11 mouse cellular contexts compared by ENCODE assay signal in the genomic region with DNA sequence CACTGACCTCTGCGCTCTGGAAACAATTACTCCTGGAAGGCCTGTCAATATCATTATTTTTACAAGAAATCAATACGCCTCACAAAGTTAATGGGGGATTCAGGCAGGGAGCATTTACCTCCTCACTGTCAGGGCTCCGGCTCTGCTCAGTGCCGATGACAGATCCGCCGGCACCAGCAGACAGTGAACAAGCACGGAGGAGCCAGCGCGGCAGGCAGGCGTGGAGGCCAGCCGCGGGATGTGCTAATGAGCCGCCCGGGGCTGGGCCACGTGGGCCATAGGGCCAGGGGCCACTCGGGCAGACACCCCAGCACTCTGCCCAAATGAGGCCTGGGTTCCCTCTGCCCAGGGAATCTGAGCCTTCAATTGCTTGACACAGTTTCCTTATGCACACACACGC. TPM values are rescaled to one million over a fixed set of nuclear protein-coding genes. Genes with fewer than 3 reads are reported as not detected.
DNase-seq lines count a peak whose midpoint lies in the region; ATAC-seq lines count a peak whose summit lies in the region.
"Had no signal": no experiment of that assay in that cellular context is flagged by ENCODE, and none has a peak within 500 bp of the region (broad histone marks: within the 10 kb centered on the region; RNA-seq: fewer than 3 reads in every experiment).

No protein-coding gene starts in this region.

- no peak overlapping the region for H3K4me2 ChIP-seq in kidney, embryonic 16.5 days (replicated peaks; ENCODE audit: low read depth, low read length)
- H3K4me2 ChIP-seq in embryonic facial prominence, embryonic 12.5 days (replicated peaks): peak overlapping the region; percentile 39
- peak overlapping the region; percentile 42 for H3K4me2 ChIP-seq in neural tube, embryonic 14.5 days (ENCODE audit: low read depth, low read length)

- H3K27me3 ChIP-seq in kidney, embryonic 16.5 days (ENCODE audit: insufficient read depth, low read length): peaks cover 9% of the 10 kb centered on the region; the same call in 1 of the 2 replicates
- no peaks in the 10 kb centered on the region for H3K27me3 ChIP-seq in embryonic facial prominence, embryonic 12.5 days
- H3K27me3 ChIP-seq in limb, embryonic 10.5 days (ENCODE audit: low read depth, poor library complexity, severe bottlenecking): peaks cover 40% of the 10 kb centered on the region
- H3K27me3 ChIP-seq in neural tube, embryonic 14.5 days (ENCODE audit: control insufficient read depth, insufficient read depth, low read length): no peaks in the 10 kb centered on the region

- H3K4me3 ChIP-seq in kidney, embryonic 16.5 days (ENCODE audit: low read length): no peak overlapping the region
- H3K4me3 ChIP-seq in embryonic facial prominence, embryonic 12.5 days: no peak overlapping the region
- peak overlapping the region; percentile 21; the same call in 1 of the 2 replicates for H3K4me3 ChIP-seq in limb, embryonic 10.5 days
- H3K4me3 ChIP-seq in neural tube, embryonic 14.5 days (ENCODE audit: low read depth, low read length): peak overlapping the region; percentile 12; the same call in 1 of the 2 replicates

- H3K27ac ChIP-seq in kidney, embryonic 16.5 days (ENCODE audit: low read length): no peak overlapping the region
- H3K27ac ChIP-seq in embryonic facial prominence, embryonic 12.5 days: peak overlapping the region; percentile 47; the same call in 1 of the 2 replicates
- peak overlapping the region; percentile 87 for H3K27ac ChIP-seq in limb, embryonic 10.5 days
- peak overlapping the region; percentile 62 for H3K27ac ChIP-seq in neural tube, embryonic 14.5 days (ENCODE audit: low read depth, low read length)

- H3K9me3 ChIP-seq in kidney, embryonic 16.5 days (ENCODE audit: low read length): no peaks in the 10 kb centered on the region
- H3K9me3 ChIP-seq in embryonic facial prominence, embryonic 12.5 days: no peaks in the 10 kb centered on the region
- H3K9me3 ChIP-seq in limb, embryonic 10.5 days (replicated peaks): no peaks in the 10 kb centered on the region
- H3K9me3 ChIP-seq in neural tube, embryonic 14.5 days (ENCODE audit: control insufficient read depth, low read length): no peaks in the 10 kb centered on the region

- H3K9ac ChIP-seq in kidney, embryonic 16.5 days (replicated peaks; ENCODE audit: low read length): no peak overlapping the region
- H3K9ac ChIP-seq in embryonic facial prominence, embryonic 12.5 days: peak overlapping the region; percentile 21; the same call in 1 of the 2 replicates
- peak overlapping the region; percentile 11 for H3K9ac ChIP-seq in neural tube, embryonic 14.5 days (replicated peaks; ENCODE audit: low read depth, low read length)

- WGBS in kidney, embryonic 16.5 days: 19% methylated on average over 17 of the region's 17 CpGs
- WGBS in embryonic facial prominence, embryonic 12.5 days: 6% methylated on average over 17 of the region's 17 CpGs
- WGBS in limb, embryonic 10.5 days: 7% methylated on average over 17 of the region's 17 CpGs
- WGBS in neural tube, embryonic 14.5 days: 11% methylated on average over 17 of the region's 17 CpGs

- H3K4me1 ChIP-seq in kidney, embryonic 16.5 days (ENCODE audit: insufficient read depth, low read length): peaks cover 5% of the 10 kb centered on the region; the same call in 1 of the 2 replicates
- H3K4me1 ChIP-seq in embryonic facial prominence, embryonic 12.5 days: peaks cover 60% of the 10 kb centered on the region
- peaks cover 62% of the 10 kb centered on the region for H3K4me1 ChIP-seq in limb, embryonic 10.5 days
- H3K4me1 ChIP-seq in neural tube, embryonic 14.5 days (ENCODE audit: control insufficient read depth, insufficient read depth, low read length): peaks cover 66% of the 10 kb centered on the region

- H3K36me3 ChIP-seq in kidney, embryonic 16.5 days (ENCODE audit: insufficient read depth, low read length): no peaks in the 10 kb centered on the region
- H3K36me3 ChIP-seq in embryonic facial prominence, embryonic 12.5 days: no peaks in the 10 kb centered on the region
- H3K36me3 ChIP-seq in limb, embryonic 10.5 days: no peaks in the 10 kb centered on the region
- no peaks in the 10 kb centered on the region for H3K36me3 ChIP-seq in neural tube, embryonic 14.5 days (ENCODE audit: control insufficient read depth, insufficient read depth, low read length)

- ATAC-seq in kidney, embryonic 16.5 days (ENCODE audit: low FRiP score, low TSS enrichment): peak; percentile 61
- no peak; the same call in 1 of the 2 replicates for ATAC-seq in embryonic facial prominence, embryonic 12.5 days (ENCODE audit: insufficient number of reproducible peaks, insufficient read depth, low FRiP score, low TSS enrichment)
- 0 out of 2 replicates have a peak, but pooled peaks have one; percentile 25 for ATAC-seq in neural tube, embryonic 14.5 days (ENCODE audit: low read depth)

- DNase-seq in kidney, postnatal 4 days: no peak
- DNase-seq in limb, embryonic 10.5 days (ENCODE audit: low spot score): peak; percentile 62
- DNase-seq in frontal cortex, adult 2 months (ENCODE audit: extremely low spot score in 1 of 2, low spot score in 1 of 2): no peak
- no peak for DNase-seq in adrenal gland, adult (ENCODE audit: inconsistent age in 2 of 2, low spot score in 1 of 2)
- no peak for DNase-seq in layer of hippocampus, adult 9-10 months (ENCODE audit: low spot score)
- DNase-seq: adrenal gland, postnatal 25 days; gastrocnemius, postnatal 10 days; kidney, adult 8-10 months had no signal

RNA-seq across cellular contexts. Expression of a gene that starts 47.7 kb away (rescaled TPM):
- 0.45 and 0.75 TPM in 2 replicates for polyA plus RNA-seq in kidney, embryonic 16.5 days (2015; fragmentation: Nextera tagmentation; extraction: Ambion mirVana)
- 15.5 and 21.1 TPM in 2 replicates for polyA plus RNA-seq in embryonic facial prominence, embryonic 12.5 days (2016; fragmentation: Nextera tagmentation; extraction: Ambion mirVana)
- 3.1 and 6.3 TPM in 2 replicates for polyA plus RNA-seq in limb, embryonic 10.5 days (2016; fragmentation: Nextera tagmentation; extraction: Ambion mirVana)
- polyA plus RNA-seq in neural tube, embryonic 14.5 days (2014; fragmentation: Nextera tagmentation; extraction: Ambion mirVana): 46.9 and 53.5 TPM in 2 replicates
- 1.1 TPM in 2 replicates for polyA plus RNA-seq in frontal cortex, adult 2 months (2012; rRNA removed)

Comparison
In these comparisons a context has a peak if more than half of its experiments do, and no peak if none do; other contexts are left out.
1. H3K4me3 ChIP-seq: peak in limb, embryonic 10.5 days (single experiment) and neural tube, embryonic 14.5 days (single experiment); none in kidney, embryonic 16.5 days (single experiment) and embryonic facial prominence, embryonic 12.5 days (single experiment).